Mouse (Mus musculus) forelimb bud, embryonic 11.5 days (tissue): ENCODE results near the gene Rab6a.

Experiments
- DNase-seq: peaks from one replicate; pipeline ENCODE4 v3.0.0-alpha.2; 2012; ENCODE audit warnings: low read depth, low spot score

Gene Rab6a

GRCm38 (mm10) chr7:100622277-100622676 lies 15.1 kb downstream of the Rab6a start:
- no peak for DNase-seq

- DNase-seq, result no peak
Measured at GRCm38 (mm10) chr7:100624538-100624937, 17.3 kb downstream of the Rab6a start.

GRCm38 (mm10) chr7:100637657-100638056 lies 30.4 kb downstream of the Rab6a start:
- peak; percentile 25 for DNase-seq

- DNase-seq, result no peak
Measured at GRCm38 (mm10) chr7:100642413-100642812, 35.2 kb downstream of the Rab6a start.

DNA sequence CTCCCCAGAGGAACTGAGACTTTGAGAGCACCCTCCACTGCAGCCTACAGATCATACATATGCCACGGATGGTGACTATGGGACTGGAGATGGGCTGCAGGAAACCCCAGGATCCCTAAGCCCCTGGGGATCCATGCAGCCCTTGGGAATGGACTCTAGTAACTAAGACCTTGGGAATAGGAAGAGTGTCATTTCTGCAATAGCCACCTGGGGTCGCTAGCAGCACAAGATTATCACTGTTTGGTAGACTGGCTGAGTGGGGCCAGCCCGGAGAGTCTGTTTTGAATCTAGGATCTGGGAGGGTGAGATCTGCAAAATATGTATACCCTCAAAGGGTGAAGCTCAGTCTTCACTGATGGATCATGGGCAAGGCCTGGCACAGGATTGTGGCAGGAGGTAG lies 37.9 kb downstream of the Rab6a start:
- DNase-seq, result peak; percentile 51

GRCm38 (mm10) chr7:100649095-100649494 lies 41.9 kb downstream of the Rab6a start:
- DNase-seq, result no peak

GRCm38 (mm10) chr7:100649826-100650225 lies 42.6 kb downstream of the Rab6a start:
- no peak for DNase-seq

DNA sequence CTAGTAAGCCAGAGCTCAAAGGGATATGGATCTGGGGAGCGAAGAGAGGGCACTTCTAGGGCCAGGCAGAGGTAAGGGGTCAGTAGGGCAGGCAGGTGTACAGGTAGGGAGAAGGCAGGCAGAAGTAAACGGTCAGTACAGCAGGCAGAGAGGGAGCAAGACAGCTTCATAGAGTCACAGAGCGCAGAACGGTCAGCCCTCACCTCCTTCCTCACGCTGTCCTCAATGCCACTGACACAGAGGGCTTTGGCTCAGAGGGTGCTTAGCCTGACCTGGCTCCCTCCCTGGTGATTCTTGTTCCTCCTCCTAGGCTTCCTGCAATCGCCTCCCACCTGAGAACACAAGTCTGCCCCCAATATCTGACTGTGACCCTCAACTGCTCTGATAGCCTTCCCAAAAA lies 43.2 kb downstream of the Rab6a start:
- DNase-seq, result no peak

DNA sequence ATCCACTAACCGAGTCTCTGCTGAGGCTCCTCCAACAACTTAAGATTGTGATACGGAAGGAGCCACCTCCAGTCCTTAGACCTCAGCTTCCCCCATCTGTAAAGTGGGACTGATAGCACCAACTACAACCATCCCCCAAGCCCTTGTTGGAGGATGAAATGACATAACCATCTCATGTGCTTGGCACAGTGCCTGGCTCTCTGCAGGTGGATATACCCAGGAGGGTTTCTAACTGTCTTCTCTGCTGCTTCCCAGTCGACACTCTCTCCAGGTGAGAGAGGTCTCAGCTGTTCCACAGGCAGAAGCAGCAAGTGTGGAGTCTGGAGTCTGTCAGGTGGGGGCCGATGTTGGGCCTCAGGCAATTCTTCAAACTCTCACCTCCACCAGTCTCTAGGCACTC lies 43.8 kb downstream of the Rab6a start:
- DNase-seq, result no peak

DNA sequence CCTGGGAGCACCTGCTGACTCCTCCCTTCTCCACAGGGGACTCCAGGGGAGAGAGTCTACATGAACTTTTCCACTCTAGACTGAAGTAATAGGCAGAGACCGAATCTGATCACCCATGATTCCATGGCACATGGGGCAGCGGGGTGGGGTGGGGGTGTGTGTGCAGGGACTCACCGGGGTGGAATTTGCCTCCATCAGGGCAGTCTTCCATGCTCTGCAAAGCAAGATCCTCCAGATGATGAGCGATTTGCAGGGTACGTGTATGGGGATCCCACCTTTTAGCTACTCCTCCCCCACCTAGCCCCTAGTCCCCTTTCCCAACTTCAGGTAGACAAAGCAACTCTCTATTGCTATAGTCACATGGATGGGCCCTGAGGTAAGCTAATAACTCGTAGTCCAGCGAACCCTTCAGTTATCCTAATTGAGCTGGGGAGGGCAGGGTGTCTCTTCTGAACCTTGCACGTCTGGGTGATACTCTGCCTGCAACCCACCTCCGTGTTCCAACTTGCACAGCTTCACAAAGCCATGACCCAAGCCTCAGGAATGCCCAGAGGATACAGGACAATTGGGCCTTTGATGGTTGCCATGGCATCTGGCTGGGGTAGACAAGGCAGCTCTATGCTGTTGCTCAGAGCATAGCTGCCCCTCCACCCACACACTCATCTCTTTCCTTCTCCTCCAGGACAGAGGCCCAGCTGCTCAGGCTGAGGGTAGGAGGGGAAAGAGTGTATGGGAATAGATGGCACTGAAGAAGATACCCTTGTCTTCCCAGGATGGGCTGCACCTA lies 46.5 kb downstream of the Rab6a start:
- peak; percentile 18 for DNase-seq

DNA sequence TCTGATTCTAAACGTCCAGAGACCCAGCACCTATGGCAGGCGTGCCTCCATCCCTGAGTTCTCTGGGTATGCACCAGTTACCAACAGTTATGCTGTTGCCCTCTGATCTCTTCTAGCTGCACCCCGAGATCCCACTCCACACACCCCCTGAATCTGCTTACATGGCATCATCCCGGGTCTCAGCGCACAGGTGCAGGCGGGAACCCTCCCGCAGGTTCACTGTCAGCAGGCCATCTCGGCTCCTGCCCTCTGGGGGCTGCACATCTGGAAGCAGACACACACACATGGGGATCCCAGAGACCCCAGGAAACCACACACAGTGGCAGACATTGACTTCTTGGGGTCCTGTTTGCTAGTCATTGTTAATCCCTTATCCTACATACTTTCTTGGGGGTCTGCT lies 47.2 kb downstream of the Rab6a start:
- DNase-seq, result no peak

DNA sequence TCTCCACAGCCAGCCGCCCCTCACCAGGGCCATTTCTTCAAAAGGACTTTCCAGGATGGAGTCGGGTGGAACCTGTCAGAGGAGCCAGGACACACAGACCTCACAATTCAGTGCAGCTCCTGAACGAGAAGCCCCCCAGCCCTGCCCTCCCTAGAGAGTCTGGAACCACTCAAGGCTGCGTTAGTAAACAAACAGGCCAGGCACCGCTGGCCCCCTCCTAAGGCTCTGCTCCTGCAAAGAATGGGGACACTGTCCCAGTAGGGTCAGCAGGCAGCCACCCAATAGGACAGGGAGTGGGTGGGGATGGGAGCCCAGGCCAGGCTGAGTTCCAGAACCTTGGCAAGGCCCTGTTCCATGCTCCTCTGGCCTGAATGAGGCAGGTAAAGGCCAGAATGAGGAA lies 49.5 kb downstream of the Rab6a start:
- DNase-seq, result no peak

DNA sequence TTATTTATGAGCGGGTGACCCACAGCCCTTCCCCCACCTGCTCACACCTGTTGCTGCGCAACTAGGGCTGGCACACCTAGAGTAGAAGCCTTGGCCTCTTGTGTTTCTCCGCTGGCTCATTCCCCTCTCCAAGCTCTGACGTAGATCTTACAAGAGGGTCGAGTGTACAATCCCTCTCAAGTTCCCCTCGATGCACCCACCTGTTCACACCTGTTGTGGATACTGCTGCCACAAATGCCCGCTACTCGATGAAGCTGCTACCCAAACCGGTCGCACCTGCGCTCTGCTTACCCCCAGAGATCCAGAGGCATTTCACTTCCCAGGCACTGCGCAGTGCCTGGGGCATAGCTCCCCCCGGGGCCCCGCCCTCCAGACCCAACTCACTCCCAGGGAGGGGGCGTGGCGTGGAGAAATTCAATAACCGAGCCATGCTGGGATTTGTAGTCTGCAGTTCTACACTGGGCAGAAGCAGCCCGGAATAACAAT lies 50.9 kb downstream of the Rab6a start:
- peak; percentile 41 for DNase-seq

DNA sequence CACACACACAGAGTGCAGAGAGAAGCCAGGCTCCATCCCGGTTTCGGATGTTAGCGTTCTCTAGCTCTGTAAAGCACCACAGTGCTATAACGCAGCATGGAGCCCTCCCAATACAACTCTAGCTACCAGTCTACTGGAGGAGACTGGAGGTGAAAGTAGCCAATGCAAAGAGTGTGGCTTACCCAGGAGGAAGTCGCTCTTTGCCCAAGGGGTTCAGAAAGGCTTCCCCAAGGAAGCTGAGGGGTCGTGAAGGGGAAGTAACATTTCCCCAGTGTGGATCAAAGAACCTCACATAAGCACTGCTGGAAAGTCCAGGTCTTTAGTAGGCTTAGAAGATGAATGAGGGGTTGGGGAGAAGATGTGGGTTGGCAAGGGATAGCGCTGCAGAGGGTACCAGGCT lies 54.1 kb downstream of the Rab6a start:
- no peak for DNase-seq

GRCm38 (mm10) chr7:100662231-100662630 lies 55.0 kb downstream of the Rab6a start, which contains the start of gene Plekhb1:
Plekhb1 (minus strand) TSS chr7:100662414.
- no peak for DNase-seq

- DNase-seq, result peak; percentile 92
Measured at GRCm38 (mm10) chr7:100663190-100663589, 56.0 kb downstream of the Rab6a start.

- no peak for DNase-seq
Measured at GRCm38 (mm10) chr7:100663729-100664304, 56.6 kb downstream of the Rab6a start.

- DNase-seq, result no peak
Measured at GRCm38 (mm10) chr7:100670646-100671045, 63.4 kb downstream of the Rab6a start.

DNA sequence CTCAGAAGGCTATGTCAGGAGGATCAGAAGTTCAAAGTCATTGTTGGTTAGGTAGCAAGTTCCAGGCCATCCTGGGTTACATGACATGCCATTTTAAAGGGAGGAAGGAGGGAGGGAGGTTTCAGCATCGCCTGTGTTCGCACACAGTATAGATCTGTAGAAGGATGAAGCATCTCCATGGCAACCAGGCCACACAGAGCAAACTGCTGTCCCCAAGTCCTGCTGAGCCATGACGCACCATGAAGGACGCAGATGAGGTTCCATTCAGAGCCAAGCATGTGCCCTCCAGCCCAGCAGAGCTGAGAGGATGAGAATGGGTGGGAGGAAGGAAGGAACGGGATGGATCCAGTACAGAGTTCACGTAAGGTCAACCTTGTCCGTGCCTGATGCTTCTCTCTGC lies 66.2 kb downstream of the Rab6a start:
- DNase-seq, result no peak

- no peak for DNase-seq
Measured at GRCm38 (mm10) chr7:100674941-100675340, 67.7 kb downstream of the Rab6a start.

GRCm38 (mm10) chr7:100678052-100678451 lies 70.8 kb downstream of the Rab6a start:
- DNase-seq, result no peak

DNA sequence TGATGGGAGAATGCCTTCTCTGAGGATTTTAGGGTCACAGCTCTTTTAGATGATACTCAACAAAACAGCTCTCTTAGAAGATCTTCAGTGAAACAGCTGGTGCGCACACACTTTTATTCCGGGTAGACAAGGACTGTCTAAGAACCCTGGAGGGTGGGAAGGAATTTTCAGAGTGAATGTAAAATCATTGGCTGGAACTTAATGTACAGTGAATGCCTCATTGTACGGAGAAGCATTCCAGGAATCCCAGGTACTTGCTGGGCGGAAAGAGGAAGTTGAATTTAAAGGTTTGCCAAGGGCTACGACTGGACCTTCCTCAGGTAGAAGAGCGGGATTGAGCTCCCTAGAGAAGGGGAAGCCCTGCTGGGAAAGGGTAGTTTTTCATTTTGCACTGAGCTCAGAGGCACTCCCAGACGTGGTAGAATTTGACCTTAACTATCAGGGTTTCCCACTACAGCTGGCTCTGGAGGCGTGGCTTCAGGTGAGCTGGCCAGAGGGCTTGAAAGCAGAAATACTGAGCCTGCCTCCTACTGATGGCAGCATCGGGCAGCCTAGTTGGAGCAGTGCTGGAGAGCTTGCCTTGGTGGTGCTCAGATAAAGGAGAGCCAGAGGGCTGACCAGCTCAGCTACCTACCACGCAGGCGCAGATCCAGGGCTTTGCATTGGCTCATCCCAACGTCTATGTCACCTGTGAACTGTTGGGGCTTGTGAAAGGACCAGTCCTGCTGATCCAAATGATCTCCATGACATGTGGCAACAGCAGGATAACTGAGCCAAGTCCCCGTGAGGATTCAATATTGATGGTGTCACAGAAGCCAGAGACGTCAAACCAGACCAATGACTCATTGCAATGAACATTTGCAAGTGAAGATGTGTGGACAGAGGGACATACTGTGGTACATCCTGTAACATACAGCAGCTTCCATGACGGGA lies 72.0 kb downstream of the Rab6a start:
- DNase-seq, result no peak
